Mouse (Mus musculus): ENCODE measurements around the gene 1190005I06Rik. TPM values are rescaled to one million over a fixed set of nuclear protein-coding genes. Genes with fewer than 3 reads are reported as not detected.
A peak's percentile ranks its signal among the peaks of the same experiment; 100 is the strongest.

The 1190005I06Rik gene
- polyA plus RNA-seq, 1 experiment from 2014 or later: 3.8 TPM

DNA sequence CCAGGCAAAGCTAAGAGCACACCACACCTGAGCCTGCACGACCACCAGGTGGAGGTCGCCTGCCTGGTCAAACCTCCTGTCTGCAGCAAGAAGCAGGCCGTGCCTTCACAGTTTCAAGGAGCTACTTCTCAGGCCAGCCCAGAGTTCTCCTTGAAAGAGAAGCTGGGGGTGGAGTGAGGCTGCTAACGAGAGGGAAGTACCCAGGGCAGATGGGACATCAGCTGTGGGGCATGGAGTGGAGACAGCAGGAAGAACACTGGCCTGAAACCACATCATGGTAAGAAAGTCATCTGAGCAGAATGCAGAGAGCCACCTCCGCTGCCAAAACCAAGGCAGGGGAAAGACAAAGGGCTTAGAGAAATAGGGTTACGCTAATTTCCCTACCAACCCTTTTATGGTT lies 17.1 kb upstream of the 1190005I06Rik start:
- Histone ChIP-seq H3K36me3 (replicated peaks) (peaks cover 43% of the 10 kb centered on the region), H3K4me3 (no peak overlapping the region), H3K4me1 (peaks cover 41% of the 10 kb centered on the region), H3K9me3 (no peaks in the 10 kb centered on the region), H3K27ac (replicated peaks) (no peak overlapping the region), H3K27me3 (replicated peaks; ENCODE audit: low read depth, poor library complexity, severe bottlenecking) (no peaks in the 10 kb centered on the region)
- DNase-seq (ENCODE audit: low spot score): no peak
- 86% methylated on average over 6 of the region's 6 CpGs for WGBS

DNA sequence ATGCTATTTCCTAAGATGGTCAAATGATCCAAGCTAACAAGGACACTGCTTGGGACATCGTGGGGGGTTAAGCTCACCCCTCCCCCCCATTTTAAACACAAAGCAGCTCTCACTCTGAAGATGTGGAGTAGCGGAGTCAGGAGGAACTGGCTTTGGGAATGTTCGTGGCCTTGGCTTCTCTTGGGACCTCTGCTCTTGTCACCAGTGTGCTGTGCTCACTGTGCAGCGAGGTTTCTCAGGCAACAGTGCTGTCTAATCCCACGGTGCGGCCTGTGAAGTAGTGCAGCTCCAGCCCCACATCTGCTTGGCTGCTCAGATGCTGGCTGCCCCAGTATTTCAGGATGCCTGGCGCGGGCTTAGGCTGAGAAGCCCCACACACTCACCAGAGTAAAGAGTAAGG lies 10.0 kb upstream of the 1190005I06Rik start:
- Histone ChIP-seq H3K27ac (replicated peaks) (no peak overlapping the region), H3K4me3 (no peak overlapping the region), H3K9me3 (no peaks in the 10 kb centered on the region), H3K4me1 (no peaks in the 10 kb centered on the region), H3K36me3 (replicated peaks) (peaks cover 88% of the 10 kb centered on the region), H3K27me3 (replicated peaks; ENCODE audit: low read depth, poor library complexity, severe bottlenecking) (no peaks in the 10 kb centered on the region)
- no peak for DNase-seq (ENCODE audit: low spot score)
- WGBS: 91% methylated on average over 8 of the region's 8 CpGs

DNA sequence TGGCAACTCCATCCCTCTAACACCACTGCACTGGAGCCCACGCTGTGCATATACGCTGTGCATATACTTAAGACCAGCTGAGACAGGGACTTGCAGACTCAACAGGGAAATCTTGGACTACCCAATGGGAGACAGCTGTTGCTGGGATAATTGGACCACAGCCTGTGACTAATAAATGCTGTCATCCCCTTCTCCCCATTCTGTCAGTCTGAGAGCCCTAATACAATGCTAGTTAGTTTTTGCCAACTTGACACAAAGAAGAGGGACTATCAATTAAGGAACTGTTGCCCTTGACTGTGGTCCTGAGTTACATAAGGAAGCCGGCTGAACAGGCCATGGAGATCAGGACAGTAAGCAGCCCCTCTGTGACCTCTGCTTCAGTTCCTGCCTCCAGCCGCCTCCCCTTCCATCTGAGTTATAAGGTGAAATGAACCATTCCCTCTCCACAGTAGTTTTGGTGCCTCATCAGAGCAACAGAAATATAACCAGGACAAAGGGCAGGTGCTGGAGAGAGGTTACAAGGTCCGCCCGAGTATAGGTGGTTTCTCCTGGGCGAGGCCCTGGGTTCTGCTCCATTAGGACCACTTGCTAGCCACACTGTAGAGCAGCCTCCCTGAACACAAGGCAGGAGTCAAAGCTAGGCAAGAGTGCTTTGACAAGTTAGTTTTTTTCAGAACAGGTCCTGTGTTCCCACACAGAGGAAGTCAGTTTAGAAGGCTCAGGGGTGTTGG lies 9.1 kb upstream of the 1190005I06Rik start:
- Histone ChIP-seq H3K27ac (replicated peaks) (no peak overlapping the region), H3K4me3 (no peak overlapping the region), H3K4me1 (no peaks in the 10 kb centered on the region), H3K9me3 (no peaks in the 10 kb centered on the region), H3K36me3 (replicated peaks) (peaks cover 94% of the 10 kb centered on the region), H3K27me3 (replicated peaks; ENCODE audit: low read depth, poor library complexity, severe bottlenecking) (no peaks in the 10 kb centered on the region)
- WGBS: 90% methylated on average over 7 of the region's 7 CpGs
- DNase-seq (ENCODE audit: low spot score): no peak

DNA sequence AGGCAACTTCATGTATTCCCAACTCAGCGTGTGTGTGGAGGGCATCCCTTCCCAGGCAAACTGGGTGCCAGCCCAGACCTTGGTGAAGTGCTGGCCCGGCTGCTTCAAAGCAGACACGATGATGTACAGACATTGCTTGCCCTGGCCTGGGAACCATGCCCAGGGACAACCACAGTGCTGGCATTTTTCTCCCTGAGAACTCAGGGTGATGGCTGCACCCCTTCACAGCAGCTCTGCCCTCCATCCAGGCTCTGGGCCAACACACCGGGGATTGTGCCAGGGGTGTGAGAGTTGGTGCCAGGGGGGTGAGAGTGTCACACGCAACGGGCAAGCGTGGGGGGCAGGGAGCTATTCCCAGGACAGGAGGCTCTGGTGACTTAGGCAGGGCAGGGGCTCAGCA lies 2.8 kb downstream of the 1190005I06Rik start:
- no peaks in the 10 kb centered on the region; the same call in 1 of the 2 replicates for H3K36me3 ChIP-seq (replicated peaks)
- H3K27me3 ChIP-seq (replicated peaks; ENCODE audit: low read depth, poor library complexity, severe bottlenecking): no peaks in the 10 kb centered on the region; the same call in 1 of the 2 replicates
- no peak overlapping the region for H3K27ac ChIP-seq (replicated peaks)
- H3K9me3 ChIP-seq: no peaks in the 10 kb centered on the region
- DNase-seq (ENCODE audit: low spot score): no peak
- H3K4me3 ChIP-seq: no peak overlapping the region
- 89% methylated on average over 7 of the region's 7 CpGs for WGBS
- H3K4me1 ChIP-seq: peaks cover 19% of the 10 kb centered on the region

DNA sequence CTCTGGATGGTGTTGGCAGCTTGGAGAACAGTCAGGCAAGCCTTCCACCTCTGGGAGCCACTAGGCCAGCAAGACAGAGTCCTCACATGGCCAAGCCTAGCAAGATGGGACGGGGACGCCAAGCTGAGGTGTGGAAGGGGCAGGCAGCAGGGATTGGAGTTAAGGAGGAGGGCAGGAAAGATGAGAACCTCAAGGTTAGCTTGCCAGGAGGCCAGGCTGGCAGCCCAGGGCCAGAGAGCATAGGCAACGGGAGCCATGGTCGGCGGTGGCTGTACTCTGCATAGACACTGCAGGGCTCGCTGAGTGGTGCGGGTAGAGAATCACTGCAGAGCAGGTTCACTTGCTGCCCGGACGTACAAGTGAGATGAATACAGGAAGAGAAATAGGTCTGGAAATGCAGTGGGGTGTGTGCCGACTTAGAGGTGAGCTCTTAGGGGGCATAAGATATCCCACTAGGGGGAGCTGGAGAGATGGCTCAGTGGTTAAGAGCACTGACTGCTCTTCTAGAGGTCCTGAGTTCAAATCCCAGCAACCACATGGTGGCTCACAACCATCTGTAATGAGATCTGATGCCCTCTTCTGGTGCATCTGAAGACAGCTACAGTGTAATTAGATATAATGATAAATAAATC lies 5.3 kb downstream of the 1190005I06Rik start:
- Histone ChIP-seq H3K9me3 (no peaks in the 10 kb centered on the region; the same call in 1 of the 2 replicates), H3K4me1 (peaks cover 7% of the 10 kb centered on the region), H3K27me3 (replicated peaks; ENCODE audit: low read depth, poor library complexity, severe bottlenecking) (no peaks in the 10 kb centered on the region; the same call in 1 of the 2 replicates), H3K4me3 (no peak overlapping the region), H3K36me3 (replicated peaks) (no peaks in the 10 kb centered on the region), H3K27ac (replicated peaks) (no peak overlapping the region)
- no peak for DNase-seq (ENCODE audit: low spot score)
- 80% methylated on average over 10 of the region's 10 CpGs for WGBS

DNA sequence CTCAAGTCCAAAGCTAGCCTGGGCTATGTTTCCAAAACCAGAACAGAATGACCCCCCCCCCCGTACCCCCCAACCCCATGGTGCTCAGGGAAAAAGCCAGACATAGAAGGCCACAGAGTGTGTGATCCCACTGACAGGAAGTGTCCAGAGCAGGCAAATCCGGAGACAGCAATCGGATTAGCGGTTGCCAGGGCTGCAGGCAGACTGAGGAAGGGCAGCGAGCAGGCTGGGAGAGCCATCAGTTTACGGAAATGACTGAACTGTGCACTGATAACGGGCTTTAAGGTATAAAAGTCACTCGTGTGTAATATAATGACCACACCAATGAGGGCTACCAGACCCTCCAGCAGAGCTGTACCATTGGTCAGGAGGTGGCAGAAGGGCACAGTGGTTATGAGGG lies 6.2 kb downstream of the 1190005I06Rik start:
- peaks cover 8% of the 10 kb centered on the region; the same call in 1 of the 2 replicates for H3K27me3 ChIP-seq (replicated peaks; ENCODE audit: low read depth, poor library complexity, severe bottlenecking)
- H3K9me3 ChIP-seq: no peaks in the 10 kb centered on the region; the same call in 1 of the 2 replicates
- H3K27ac ChIP-seq (replicated peaks): no peak overlapping the region
- H3K36me3 ChIP-seq (replicated peaks): no peaks in the 10 kb centered on the region
- H3K4me1 ChIP-seq: peaks cover 7% of the 10 kb centered on the region
- 38% methylated on average over 8 of the region's 8 CpGs for WGBS
- H3K4me3 ChIP-seq: no peak overlapping the region
- DNase-seq (ENCODE audit: low spot score): no peak

DNA sequence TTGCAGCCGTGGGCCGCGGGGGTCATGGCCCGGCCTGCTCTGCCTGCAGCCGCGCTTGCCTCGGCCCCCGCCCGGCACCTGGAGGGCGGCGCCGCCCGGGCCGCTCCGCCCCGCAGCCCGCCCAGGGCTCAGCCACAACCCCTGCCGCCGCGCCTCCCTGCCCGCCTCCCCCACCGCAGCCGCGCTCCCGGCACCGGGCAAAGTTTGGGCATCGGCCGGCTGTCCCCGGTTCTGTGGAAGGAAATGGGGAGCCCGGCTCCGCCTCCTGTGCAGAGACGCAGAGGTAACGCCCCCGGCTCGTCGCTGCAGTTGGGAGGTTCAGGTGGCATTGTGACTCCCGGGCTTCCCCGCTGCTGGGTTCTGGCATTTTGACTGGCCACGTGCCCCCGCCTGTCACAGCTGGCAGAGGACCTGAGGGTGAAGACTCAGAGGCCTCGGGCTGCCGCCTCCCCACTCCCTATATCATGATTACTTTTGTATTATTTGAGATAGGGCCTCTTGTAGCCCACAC lies 13.0 kb downstream of the 1190005I06Rik start:
- peak overlapping the region; percentile 67; the same call in 1 of the 2 replicates for H3K27ac ChIP-seq (replicated peaks)
- H3K9me3 ChIP-seq: peaks cover 3% of the 10 kb centered on the region
- under 1% methylated on average over 41 of the region's 42 CpGs for WGBS
- no peaks in the 10 kb centered on the region for H3K36me3 ChIP-seq (replicated peaks)
- peak overlapping the region; percentile 74 for H3K4me3 ChIP-seq
- peak; percentile 63 for DNase-seq (ENCODE audit: low spot score)
- H3K4me1 ChIP-seq: peaks cover 37% of the 10 kb centered on the region
- H3K27me3 ChIP-seq (replicated peaks; ENCODE audit: low read depth, poor library complexity, severe bottlenecking): peaks cover 77% of the 10 kb centered on the region

DNA sequence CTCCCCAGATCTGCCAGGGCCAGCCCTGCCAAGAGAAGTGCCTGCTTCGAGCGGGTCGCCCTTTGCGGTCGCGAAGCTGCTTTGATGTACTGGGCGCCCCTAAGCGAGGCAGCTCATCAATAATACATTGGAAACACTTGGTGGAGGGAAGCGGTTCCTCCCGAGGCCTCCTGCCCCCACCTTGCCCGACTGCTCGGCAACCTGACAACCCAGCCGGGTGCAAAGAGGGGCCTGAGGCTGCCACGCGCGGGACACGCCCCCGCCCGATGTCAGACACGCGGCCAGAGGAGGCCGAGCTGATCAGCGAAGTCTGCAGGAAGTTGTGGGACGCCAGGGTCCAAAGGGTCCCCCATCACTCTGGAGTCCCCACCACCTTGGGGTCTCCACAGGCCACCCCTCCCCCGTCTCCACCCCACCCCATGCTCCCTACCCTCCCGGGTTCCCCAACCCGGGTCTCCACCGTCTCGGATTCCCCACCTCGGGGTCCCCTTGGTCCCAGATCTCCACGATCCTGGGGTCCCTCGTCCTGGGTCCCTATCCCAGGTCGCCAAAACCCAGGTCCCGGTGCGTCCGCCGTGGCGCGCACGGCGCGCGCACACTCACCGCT lies 13.7 kb downstream of the 1190005I06Rik start:
- peak overlapping the region; percentile 67; the same call in 1 of the 2 replicates for H3K27ac ChIP-seq (replicated peaks)
- WGBS: 1% methylated on average over 44 of the region's 44 CpGs
- H3K27me3 ChIP-seq (replicated peaks; ENCODE audit: low read depth, poor library complexity, severe bottlenecking): peaks cover 82% of the 10 kb centered on the region
- H3K9me3 ChIP-seq: peaks cover 3% of the 10 kb centered on the region
- H3K4me1 ChIP-seq: peaks cover 39% of the 10 kb centered on the region
- H3K4me3 ChIP-seq: peak overlapping the region; percentile 74
- DNase-seq (ENCODE audit: low spot score): peak; percentile 46
- H3K36me3 ChIP-seq (replicated peaks): no peaks in the 10 kb centered on the region

DNA sequence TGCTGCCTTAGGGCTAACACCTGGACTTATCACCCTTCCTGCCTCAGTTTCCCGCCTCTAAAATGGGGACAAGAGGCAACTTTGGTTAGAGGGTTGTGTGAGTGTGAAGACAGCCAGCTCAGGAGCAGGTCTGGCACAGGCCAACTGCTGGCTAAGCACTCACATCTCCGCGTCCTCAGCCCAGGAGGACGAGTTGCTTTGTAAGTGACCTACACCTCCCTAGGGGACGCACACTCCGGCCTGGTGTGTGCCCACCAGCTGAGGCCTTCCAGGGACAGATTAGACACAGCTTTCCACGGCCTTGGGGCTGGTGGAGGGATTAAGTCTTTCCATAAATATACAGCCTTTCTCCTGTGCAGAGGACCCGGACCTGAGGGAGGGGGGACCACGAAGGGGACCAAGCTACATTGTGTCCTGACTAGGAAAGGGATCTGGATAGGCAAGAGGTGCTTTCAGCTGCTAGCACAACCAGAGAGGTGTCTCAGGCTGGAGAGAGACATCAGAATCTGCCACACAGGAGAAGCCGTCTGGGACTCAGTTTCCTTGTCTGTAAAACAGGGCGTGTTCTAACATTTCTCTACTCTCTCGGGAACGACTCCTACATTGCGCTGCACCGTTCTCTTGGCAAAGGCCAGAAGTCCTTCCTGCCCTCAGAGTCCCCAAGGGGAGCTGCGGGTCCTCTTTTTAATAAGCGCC lies 14.3 kb downstream of the 1190005I06Rik start:
- no peak for DNase-seq (ENCODE audit: low spot score)
- H3K27me3 ChIP-seq (replicated peaks; ENCODE audit: low read depth, poor library complexity, severe bottlenecking): peaks cover 82% of the 10 kb centered on the region
- WGBS: 26% methylated on average over 17 of the region's 17 CpGs

DNA sequence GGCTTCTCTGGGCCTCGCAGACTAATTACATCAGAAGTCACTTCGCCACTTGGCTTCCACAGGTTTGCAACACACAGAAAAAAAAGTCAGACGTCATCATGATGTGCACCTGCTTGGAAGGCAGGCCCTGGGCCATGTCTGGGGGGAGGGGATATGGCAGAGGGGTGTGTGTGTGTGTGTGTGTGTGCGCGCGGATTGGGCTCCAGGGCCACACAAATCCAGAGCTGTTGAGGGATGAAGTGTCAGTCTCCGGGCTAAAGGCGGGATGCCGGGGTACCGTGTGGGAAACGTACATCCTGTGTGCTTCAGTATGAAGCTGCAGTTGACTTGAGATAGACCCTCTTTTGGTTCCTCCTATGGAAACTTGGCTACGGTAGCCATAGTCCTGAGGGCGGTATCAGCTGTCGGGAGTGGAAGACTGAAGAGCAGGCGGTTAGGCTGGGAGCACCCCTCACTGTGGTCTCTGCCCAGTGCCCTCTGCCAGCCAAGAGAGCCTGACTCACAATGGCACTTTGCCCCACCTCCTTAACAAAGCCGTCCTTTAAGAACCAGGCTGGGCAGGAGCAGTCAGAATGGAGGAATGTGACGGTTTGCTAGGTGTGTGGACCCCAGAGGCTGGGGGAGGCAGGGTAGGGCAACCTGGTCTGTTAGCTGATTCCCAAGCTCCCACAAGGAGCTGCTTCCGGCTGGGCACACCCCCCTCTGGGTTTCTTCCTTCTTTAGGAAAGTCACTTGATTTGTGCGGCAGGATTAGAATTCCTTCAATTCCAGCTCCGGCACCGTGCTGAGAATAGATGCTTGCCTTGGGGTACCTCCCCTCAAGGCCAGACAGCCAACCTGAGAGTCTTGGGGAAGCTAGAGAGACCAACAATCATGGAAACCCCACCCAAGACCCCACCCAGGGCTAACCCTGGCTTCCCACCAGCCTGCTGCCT lies 15.7 kb downstream of the 1190005I06Rik start:
- Histone ChIP-seq H3K9me3 (peaks cover 3% of the 10 kb centered on the region; the same call in 1 of the 2 replicates), H3K27me3 (replicated peaks; ENCODE audit: low read depth, poor library complexity, severe bottlenecking) (peaks cover 79% of the 10 kb centered on the region), H3K27ac (replicated peaks) (no peak overlapping the region), H3K36me3 (replicated peaks) (no peaks in the 10 kb centered on the region), H3K4me3 (no peak overlapping the region), H3K4me1 (peaks cover 39% of the 10 kb centered on the region)
- 76% methylated on average over 21 of the region's 21 CpGs for WGBS
- DNase-seq (ENCODE audit: low spot score): no peak

More for the DNA sequence above, 14.3 kb downstream of the 1190005I06Rik start:
- peaks cover 3% of the 10 kb centered on the region for H3K9me3 ChIP-seq
- H3K27ac ChIP-seq (replicated peaks): peak overlapping the region; percentile 67; the same call in 1 of the 2 replicates
- peak overlapping the region; percentile 74 for H3K4me3 ChIP-seq
- no peaks in the 10 kb centered on the region for H3K36me3 ChIP-seq (replicated peaks)
- H3K4me1 ChIP-seq: peaks cover 39% of the 10 kb centered on the region

DNA sequence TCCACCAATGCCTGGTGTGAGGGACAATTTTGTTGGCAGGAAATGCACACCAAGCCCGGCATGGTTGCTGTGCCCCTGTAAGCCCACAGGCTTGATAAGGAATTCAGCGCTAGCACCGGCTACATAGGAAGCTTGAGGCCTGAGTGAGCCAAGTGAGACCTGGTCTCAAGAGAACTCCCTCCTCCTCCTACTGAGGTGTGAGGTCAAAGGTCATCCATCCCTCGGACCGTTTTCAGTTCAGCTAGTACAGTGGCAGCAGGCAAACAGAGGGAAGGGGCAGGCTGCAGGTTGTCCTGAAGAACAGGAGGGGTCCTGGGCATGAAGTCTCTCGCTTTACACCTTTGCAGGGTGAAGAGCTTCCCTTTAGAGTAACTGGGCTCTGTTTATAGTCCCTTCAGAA lies 16.6 kb downstream of the 1190005I06Rik start:
- Histone ChIP-seq H3K4me3 (no peak overlapping the region), H3K9me3 (peaks cover 3% of the 10 kb centered on the region; the same call in 1 of the 2 replicates), H3K4me1 (peaks cover 39% of the 10 kb centered on the region), H3K36me3 (replicated peaks) (no peaks in the 10 kb centered on the region), H3K27ac (replicated peaks) (no peak overlapping the region), H3K27me3 (replicated peaks; ENCODE audit: low read depth, poor library complexity, severe bottlenecking) (peaks cover 70% of the 10 kb centered on the region)
- 49% methylated on average over 6 of the region's 6 CpGs for WGBS
- DNase-seq (ENCODE audit: low spot score): no peak

Data from embryonic facial prominence, embryonic 10.5 days (tissue).